Mouse (Mus musculus): ENCODE data around the gene Slc1a3. TPM values are rescaled to one million over a fixed set of nuclear protein-coding genes. Genes with fewer than 3 reads are reported as not detected.

The Slc1a3 gene
- total and polyA plus RNA-seq, 3 experiments, result 0.16 TPM; not detected in 2

DNA sequence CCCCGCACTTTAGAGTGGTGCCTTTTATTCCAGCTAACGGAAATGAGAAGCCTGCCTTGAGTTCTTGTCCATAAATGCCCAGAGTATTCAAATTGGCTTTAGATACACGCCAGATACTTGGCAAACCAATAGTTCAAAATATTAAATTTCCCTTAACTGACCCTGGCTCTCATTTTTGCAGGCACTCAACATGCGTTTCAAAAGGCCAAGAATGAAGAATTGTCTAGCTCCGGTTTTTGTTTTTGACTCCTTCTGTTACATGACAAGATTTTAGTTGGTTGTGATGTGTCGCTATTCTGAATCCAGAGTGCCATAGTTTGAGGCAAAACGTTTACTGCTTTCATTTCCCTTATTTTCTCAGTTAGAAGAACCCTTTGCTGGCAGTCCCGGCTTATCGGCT, 28.1 kb downstream of the Slc1a3 start:
- H3K9me3 ChIP-seq (replicated peaks), result no peaks in the 10 kb centered on the region
- ATAC-seq (ENCODE audit: extremely low read depth, insufficient number of reproducible peaks, low FRiP score, poor library complexity, severe bottlenecking) (no peak), DNase-seq (ENCODE audit: low spot score) (no peak)
- no peak overlapping the region for H3K4me3 ChIP-seq (ENCODE audit: low read depth, low read length)
- no peaks in the 10 kb centered on the region for H3K4me1 ChIP-seq (ENCODE audit: insufficient read depth, low read depth, low read length)
- peaks cover 3% of the 10 kb centered on the region; the same call in 1 of the 2 replicates for H3K27me3 ChIP-seq (ENCODE audit: insufficient read depth, low read length)
- no peaks in the 10 kb centered on the region for H3K36me3 ChIP-seq (replicated peaks)
- no peak for TF ChIP-seq TAL1 (conservative IDR thresholded peaks at IDR 0.05; ENCODE audit: low read depth, low read length)
- no peak for TF ChIP-seq GATA2 (IDR thresholded peaks at IDR 0.05; ENCODE audit: borderline replicate concordance, low read depth, low read length)
- TF ChIP-seq CTCF (IDR thresholded peaks at IDR 0.05; ENCODE audit: low read depth, low read length), result no peak
- TF ChIP-seq GATA1 (IDR thresholded peaks at IDR 0.05; ENCODE audit: borderline replicate concordance, low read length), result no peak
- no peak for TF ChIP-seq POLR2AphosphoS5 (IDR thresholded peaks at IDR 0.05; ENCODE audit: insufficient replicate concordance, low read depth, low read length)

- peaks cover 3% of the 10 kb centered on the region; the same call in 1 of the 2 replicates for H3K27me3 ChIP-seq (ENCODE audit: insufficient read depth, low read length)
- H3K9me3 ChIP-seq (replicated peaks), result no peaks in the 10 kb centered on the region
- H3K4me3 ChIP-seq (ENCODE audit: low read depth, low read length), result no peak overlapping the region
- TF ChIP-seq TAL1 (conservative IDR thresholded peaks at IDR 0.05; ENCODE audit: low read depth, low read length) (no peak), GATA1 (IDR thresholded peaks at IDR 0.05; ENCODE audit: borderline replicate concordance, low read length) (no peak), POLR2AphosphoS5 (IDR thresholded peaks at IDR 0.05; ENCODE audit: insufficient replicate concordance, low read depth, low read length) (no peak), CTCF (IDR thresholded peaks at IDR 0.05; ENCODE audit: low read depth, low read length) (no peak), GATA2 (IDR thresholded peaks at IDR 0.05; ENCODE audit: borderline replicate concordance, low read depth, low read length) (no peak)
- ATAC-seq (ENCODE audit: extremely low read depth, insufficient number of reproducible peaks, low FRiP score, poor library complexity, severe bottlenecking), result no peak
- no peaks in the 10 kb centered on the region for H3K36me3 ChIP-seq (replicated peaks)
- no peaks in the 10 kb centered on the region for H3K4me1 ChIP-seq (ENCODE audit: insufficient read depth, low read depth, low read length)
- no peak for DNase-seq (ENCODE audit: low spot score)
These were observed 28.6 kb downstream of the Slc1a3 start for GRCm38 (mm10) chr15:8681971-8682370.

- no peak for ATAC-seq (ENCODE audit: extremely low read depth, insufficient number of reproducible peaks, low FRiP score, poor library complexity, severe bottlenecking)
- Histone ChIP-seq H3K9me3 (replicated peaks) (no peaks in the 10 kb centered on the region), H3K4me1 (ENCODE audit: insufficient read depth, low read depth, low read length) (no peaks in the 10 kb centered on the region), H3K4me3 (ENCODE audit: low read depth, low read length) (no peak overlapping the region), H3K27me3 (ENCODE audit: insufficient read depth, low read length) (peaks cover 3% of the 10 kb centered on the region; the same call in 1 of the 2 replicates), H3K36me3 (replicated peaks) (no peaks in the 10 kb centered on the region)
- TF ChIP-seq TAL1 (conservative IDR thresholded peaks at IDR 0.05; ENCODE audit: low read depth, low read length) (no peak), GATA1 (IDR thresholded peaks at IDR 0.05; ENCODE audit: borderline replicate concordance, low read length) (no peak), GATA2 (IDR thresholded peaks at IDR 0.05; ENCODE audit: borderline replicate concordance, low read depth, low read length) (no peak)
- no peak for DNase-seq (ENCODE audit: low spot score)
These were observed 29.6 kb downstream of the Slc1a3 start for GRCm38 (mm10) chr15:8681009-8681408.

- Histone ChIP-seq H3K9me3 (replicated peaks) (no peaks in the 10 kb centered on the region), H3K27me3 (ENCODE audit: insufficient read depth, low read length) (peaks cover 8% of the 10 kb centered on the region), H3K4me3 (ENCODE audit: low read depth, low read length) (no peak overlapping the region), H3K36me3 (replicated peaks) (no peaks in the 10 kb centered on the region), H3K4me1 (ENCODE audit: insufficient read depth, low read depth, low read length) (no peaks in the 10 kb centered on the region)
- TF ChIP-seq GATA2 (IDR thresholded peaks at IDR 0.05; ENCODE audit: borderline replicate concordance, low read depth, low read length) (no peak), CTCF (IDR thresholded peaks at IDR 0.05; ENCODE audit: low read depth, low read length) (no peak), POLR2AphosphoS5 (IDR thresholded peaks at IDR 0.05; ENCODE audit: insufficient replicate concordance, low read depth, low read length) (no peak)
- no peak for ATAC-seq (ENCODE audit: extremely low read depth, insufficient number of reproducible peaks, low FRiP score, poor library complexity, severe bottlenecking)
- no peak for DNase-seq (ENCODE audit: low spot score)
These were observed 33.6 kb downstream of the Slc1a3 start for GRCm38 (mm10) chr15:8676959-8677358.

- TF ChIP-seq CTCF (IDR thresholded peaks at IDR 0.05; ENCODE audit: low read depth, low read length) (no peak), TAL1 (conservative IDR thresholded peaks at IDR 0.05; ENCODE audit: low read depth, low read length) (no peak), GATA1 (IDR thresholded peaks at IDR 0.05; ENCODE audit: borderline replicate concordance, low read length) (no peak), GATA2 (IDR thresholded peaks at IDR 0.05; ENCODE audit: borderline replicate concordance, low read depth, low read length) (no peak), POLR2AphosphoS5 (IDR thresholded peaks at IDR 0.05; ENCODE audit: insufficient replicate concordance, low read depth, low read length) (no peak)
- no peaks in the 10 kb centered on the region for H3K36me3 ChIP-seq (replicated peaks)
- H3K4me3 ChIP-seq (ENCODE audit: low read depth, low read length), result no peak overlapping the region
- no peaks in the 10 kb centered on the region for H3K9me3 ChIP-seq (replicated peaks)
- DNase-seq (ENCODE audit: low spot score) (no peak), ATAC-seq (ENCODE audit: extremely low read depth, insufficient number of reproducible peaks, low FRiP score, poor library complexity, severe bottlenecking) (no peak)
- H3K27me3 ChIP-seq (ENCODE audit: insufficient read depth, low read length), result peaks cover 7% of the 10 kb centered on the region
- H3K4me1 ChIP-seq (ENCODE audit: insufficient read depth, low read depth, low read length), result no peaks in the 10 kb centered on the region
These were observed 34.3 kb downstream of the Slc1a3 start for GRCm38 (mm10) chr15:8676211-8676691.

DNA sequence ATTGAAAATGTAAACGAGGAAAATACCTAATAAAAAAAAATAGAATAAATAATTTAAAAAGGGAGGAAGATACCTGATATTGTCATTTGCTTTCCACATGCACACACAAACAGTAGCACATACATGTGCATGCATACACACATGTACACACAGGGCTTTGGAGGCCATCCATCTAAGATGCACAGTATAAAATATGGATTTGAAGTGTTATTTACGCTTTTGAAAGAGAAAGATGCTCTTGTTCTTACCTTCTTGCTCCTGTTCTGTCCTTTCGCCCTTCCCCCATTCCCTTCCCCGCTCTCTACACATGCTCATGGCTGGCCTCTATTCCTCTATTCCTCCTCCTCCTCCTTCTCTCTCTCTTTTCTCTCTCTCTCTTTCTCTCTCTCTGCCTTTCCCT, 34.9 kb downstream of the Slc1a3 start:
- H3K36me3 ChIP-seq (replicated peaks), result no peaks in the 10 kb centered on the region
- DNase-seq (ENCODE audit: low spot score) (no peak), ATAC-seq (ENCODE audit: extremely low read depth, insufficient number of reproducible peaks, low FRiP score, poor library complexity, severe bottlenecking) (no peak)
- TF ChIP-seq GATA2 (IDR thresholded peaks at IDR 0.05; ENCODE audit: borderline replicate concordance, low read depth, low read length), result no peak
- TF ChIP-seq GATA1 (IDR thresholded peaks at IDR 0.05; ENCODE audit: borderline replicate concordance, low read length), result no peak
- no peak for TF ChIP-seq CTCF (IDR thresholded peaks at IDR 0.05; ENCODE audit: low read depth, low read length)
- TF ChIP-seq POLR2AphosphoS5 (IDR thresholded peaks at IDR 0.05; ENCODE audit: insufficient replicate concordance, low read depth, low read length), result no peak
- no peak for TF ChIP-seq TAL1 (conservative IDR thresholded peaks at IDR 0.05; ENCODE audit: low read depth, low read length)
- no peaks in the 10 kb centered on the region for H3K9me3 ChIP-seq (replicated peaks)
- no peaks in the 10 kb centered on the region for H3K4me1 ChIP-seq (ENCODE audit: insufficient read depth, low read depth, low read length)
- H3K27me3 ChIP-seq (ENCODE audit: insufficient read depth, low read length), result peaks cover 14% of the 10 kb centered on the region
- no peak overlapping the region for H3K4me3 ChIP-seq (ENCODE audit: low read depth, low read length)

Measured in G1E (cell line).